In the genomic region with DNA sequence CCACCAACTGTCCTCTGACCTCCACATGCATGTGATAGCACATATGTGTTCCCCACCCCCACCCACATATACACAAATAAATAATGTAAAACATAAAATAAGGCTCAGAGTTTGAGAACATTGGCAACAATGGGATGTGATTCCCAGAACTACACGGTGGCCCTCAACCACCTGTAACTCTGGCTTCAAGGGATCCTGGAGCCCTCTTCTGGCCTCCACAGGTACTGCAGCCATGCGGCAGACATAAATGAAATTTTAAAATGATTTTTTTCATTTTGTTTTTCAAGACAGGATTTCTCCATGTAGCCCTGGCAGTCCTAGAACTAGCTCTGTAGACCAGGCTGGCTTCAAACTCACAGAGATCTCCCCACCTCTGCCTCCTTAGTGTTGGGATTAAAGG, we compare ENCODE assay signal across 11 mouse cellular contexts.
A peak's percentile ranks its signal among the peaks of the same experiment; 100 is the strongest.
DNase-seq lines count a peak whose midpoint lies in the region; ATAC-seq and TF ChIP-seq lines count a peak whose summit lies in the region.
"Had no signal": no experiment of that assay in that cellular context is flagged by ENCODE, and none has a peak within 500 bp of the region (broad histone marks: within the 10 kb centered on the region; RNA-seq: fewer than 3 reads in every experiment).

No protein-coding gene starts in this region.

- H3K4me2 ChIP-seq in intestine, postnatal 0 days (replicated peaks; ENCODE audit: low read depth): no peak overlapping the region
- no peak overlapping the region for H3K4me2 ChIP-seq in intestine, embryonic 16.5 days (ENCODE audit: low read depth, low read length)

- peak; percentile 59 for DNase-seq in right cerebral cortex, postnatal 4 days
- DNase-seq in right cerebral cortex, adult 18-20 months: no peak
- peak; percentile 46 for DNase-seq in MEL (ENCODE audit: low read depth, low spot score)
- DNase-seq in ovary, postnatal 14 days (ENCODE audit: low spot score): no peak
- DNase-seq: cerebellum, adult 11-12 months; heart, adult 11 months had no signal

- peak; percentile 43 for TF ChIP-seq RAD21 in MEL (IDR thresholded peaks at IDR 0.05; ENCODE audit: low read depth, low read length)

- TF ChIP-seq CTCF in intestine, postnatal 0 days (IDR thresholded peaks at IDR 0.05; ENCODE audit: low read depth): peak; percentile 61
- peak; percentile 62 to 71 (median 67) for TF ChIP-seq CTCF in MEL (IDR thresholded peaks at IDR 0.05 in 2 of 3, conservative IDR thresholded peaks at IDR 0.05 in 1 of 3; ENCODE audit: control insufficient read depth in 1 of 3, insufficient read depth in 1 of 3, low read depth in 2 of 3, low read length in 3 of 3, poor library complexity in 1 of 3, severe bottlenecking in 1 of 3)
- TF ChIP-seq CTCF in small intestine, adult 2 months (IDR thresholded peaks at IDR 0.05; ENCODE audit: extremely low read depth, insufficient read length, insufficient replicate concordance, low read depth, low read length): peak; percentile 54; the same call in 1 of the 2 replicates

- no peak overlapping the region for H3K4me3 ChIP-seq in intestine, postnatal 0 days (ENCODE audit: low read depth, low read length)
- no peak overlapping the region for H3K4me3 ChIP-seq in intestine, embryonic 16.5 days (ENCODE audit: low read length)
- H3K4me3 ChIP-seq in MEL (ENCODE audit: control insufficient read depth in 1 of 2, insufficient read depth in 1 of 2, low read depth in 2 of 2, low read length in 2 of 2): no peak overlapping the region
- no peak overlapping the region for H3K4me3 ChIP-seq in small intestine, adult 2 months (ENCODE audit: low read depth, low read length)

- H3K9me3 ChIP-seq in intestine, postnatal 0 days (ENCODE audit: control insufficient read depth): no peaks in the 10 kb centered on the region
- H3K9me3 ChIP-seq in intestine, embryonic 16.5 days (ENCODE audit: control insufficient read depth, low read length): no peaks in the 10 kb centered on the region
- no peaks in the 10 kb centered on the region for H3K9me3 ChIP-seq in MEL (replicated peaks; ENCODE audit: insufficient read depth, low read length)

- peaks cover 14% of the 10 kb centered on the region for H3K36me3 ChIP-seq in intestine, postnatal 0 days (ENCODE audit: control insufficient read depth, insufficient read depth)
- H3K36me3 ChIP-seq in intestine, embryonic 16.5 days (ENCODE audit: control insufficient read depth, insufficient read depth, low read length): peaks cover 6% of the 10 kb centered on the region; the same call in 1 of the 2 replicates
- H3K36me3 ChIP-seq in MEL (ENCODE audit: control insufficient read depth in 1 of 2, insufficient read depth in 2 of 2, low read length in 2 of 2): no peaks in the 10 kb centered on the region
- peaks cover 4% of the 10 kb centered on the region for H3K36me3 ChIP-seq in small intestine, adult 2 months (ENCODE audit: control insufficient read depth, insufficient read depth, low read length)

- H3K27ac ChIP-seq in intestine, postnatal 0 days (ENCODE audit: low read depth, low read length): no peak overlapping the region
- no peak overlapping the region for H3K27ac ChIP-seq in intestine, embryonic 16.5 days (ENCODE audit: low read length)
- H3K27ac ChIP-seq in MEL (ENCODE audit: control insufficient read depth, low read depth, low read length): no peak overlapping the region
- no peak overlapping the region for H3K27ac ChIP-seq in small intestine, adult 2 months (ENCODE audit: insufficient read depth, low read depth, low read length)
- H3K27ac ChIP-seq: macrophage had no signal

- no peak for TF ChIP-seq EP300 in MEL (IDR thresholded peaks at IDR 0.05; ENCODE audit: low read depth in 1 of 2, low read length in 2 of 2)

- ATAC-seq in intestine, postnatal 0 days: no peak
- ATAC-seq in intestine, embryonic 16.5 days: no peak
- ATAC-seq: activated CD4-positive, CD25-positive, alpha-beta regulatory T cell, adult 4 months had no signal

- no peaks in the 10 kb centered on the region for H3K27me3 ChIP-seq in intestine, postnatal 0 days (replicated peaks; ENCODE audit: control insufficient read depth, insufficient read depth, low read length)
- no peaks in the 10 kb centered on the region for H3K27me3 ChIP-seq in intestine, embryonic 16.5 days (replicated peaks; ENCODE audit: control insufficient read depth, insufficient read depth, low read length)
- H3K27me3 ChIP-seq in MEL (ENCODE audit: control insufficient read depth in 1 of 2, insufficient read depth in 2 of 2, low read length in 2 of 2): no peaks in the 10 kb centered on the region
- no peaks in the 10 kb centered on the region for H3K27me3 ChIP-seq in small intestine, adult 2 months (ENCODE audit: control insufficient read depth, insufficient read depth, low read length)

- WGBS in intestine, postnatal 0 days: 85% methylated on average over 2 of the region's 2 CpGs
- WGBS in intestine, embryonic 16.5 days: 83% methylated on average over 2 of the region's 2 CpGs
- 77% methylated on average over 2 of the region's 2 CpGs for WGBS in small intestine, adult 2 months

- no peaks in the 10 kb centered on the region for H3K4me1 ChIP-seq in intestine, postnatal 0 days (replicated peaks; ENCODE audit: control insufficient read depth, insufficient read depth, low read length)
- no peaks in the 10 kb centered on the region for H3K4me1 ChIP-seq in intestine, embryonic 16.5 days (ENCODE audit: control insufficient read depth, insufficient read depth, low read length)
- 0 out of 4 replicates have a peak, but pooled peaks cover 0 to 14% of the 10 kb centered on the region in 2 experiments for H3K4me1 ChIP-seq in MEL (ENCODE audit: control insufficient read depth in 1 of 2, insufficient read depth in 2 of 2, low read length in 2 of 2)
- no peaks in the 10 kb centered on the region for H3K4me1 ChIP-seq in small intestine, adult 2 months (ENCODE audit: control insufficient read depth, insufficient read depth, insufficient read length, low read length)

- TF ChIP-seq POLR2A in MEL (IDR thresholded peaks at IDR 0.05; ENCODE audit: control insufficient read depth in 1 of 2, insufficient read depth in 1 of 2, low read depth in 1 of 2, low read length in 2 of 2, poor library complexity in 1 of 2): no peak
- no peak for TF ChIP-seq POLR2A in small intestine, adult 2 months (IDR thresholded peaks at IDR 0.05; ENCODE audit: low read depth, low read length)

- no peak overlapping the region for H3K9ac ChIP-seq in intestine, postnatal 0 days (ENCODE audit: low read depth, low read length)
- no peak overlapping the region for H3K9ac ChIP-seq in intestine, embryonic 16.5 days (ENCODE audit: low read depth, low read length)
- H3K9ac ChIP-seq in MEL (ENCODE audit: control insufficient read depth, low read depth, low read length, poor library complexity, severe bottlenecking): no peak overlapping the region

- no peaks in the 10 kb centered on the region for H3K79me2 ChIP-seq in MEL (ENCODE audit: control insufficient read depth, insufficient read depth, low read length, poor library complexity)

TF ChIP-seq in MEL, 35 proteins besides CTCF, POLR2A, EP300 and RAD21:
- TF ChIP-seq MEF2A (IDR thresholded peaks at IDR 0.05; ENCODE audit: extremely low read depth, insufficient replicate concordance, low read depth, low read length, poor library complexity, severe bottlenecking) (no peak), RCOR1 (IDR thresholded peaks at IDR 0.05; ENCODE audit: low read depth, low read length) (no peak), ZC3H11A (IDR thresholded peaks at IDR 0.05; ENCODE audit: low read depth, low read length) (peak; percentile 29), TCF12 (IDR thresholded peaks at IDR 0.05; ENCODE audit: low read depth, low read length) (no peak), USF2 (IDR thresholded peaks at IDR 0.05; ENCODE audit: borderline replicate concordance in 1 of 2, insufficient read depth in 1 of 2, low read depth in 1 of 2, low read length in 2 of 2) (no peak), POLR2AphosphoS5 (IDR thresholded peaks at IDR 0.05; ENCODE audit: borderline replicate concordance, low read depth, low read length) (no peak), SMC3 (IDR thresholded peaks at IDR 0.05; ENCODE audit: low read depth, low read length) (peak; percentile 48)

Comparison
In these comparisons a context has a peak if more than half of its experiments do, and no peak if none do; other contexts are left out.
1. DNase-seq: peak in right cerebral cortex, postnatal 4 days (single experiment) and MEL (single experiment); none in right cerebral cortex, adult 18-20 months (single experiment) and ovary, postnatal 14 days (single experiment).
2. Peak in every context shown above with its lines, with median percentiles within 50 percentile points of each other: CTCF ChIP-seq.